Mouse (Mus musculus) frontal cortex, adult (tissue): ENCODE measurements around the gene Gatb.
A peak's percentile ranks its signal among the peaks of the same experiment; 100 is the strongest.
"Not testable (repeated sequence)": the region's sequence is repeated elsewhere in the genome, so short reads cannot be mapped to it uniquely, and the experiment has no call there.

Experiments used
- ATAC-seq: cut with Nextera tagmentation; 2 replicates; pipeline ENCODE4 v1.9.2; 2017; ENCODE audit warnings: mild to moderate bottlenecking, moderate library complexity, mixed read lengths; ENCODE audit not compliant: low TSS enrichment

Gatb gene

DNA sequence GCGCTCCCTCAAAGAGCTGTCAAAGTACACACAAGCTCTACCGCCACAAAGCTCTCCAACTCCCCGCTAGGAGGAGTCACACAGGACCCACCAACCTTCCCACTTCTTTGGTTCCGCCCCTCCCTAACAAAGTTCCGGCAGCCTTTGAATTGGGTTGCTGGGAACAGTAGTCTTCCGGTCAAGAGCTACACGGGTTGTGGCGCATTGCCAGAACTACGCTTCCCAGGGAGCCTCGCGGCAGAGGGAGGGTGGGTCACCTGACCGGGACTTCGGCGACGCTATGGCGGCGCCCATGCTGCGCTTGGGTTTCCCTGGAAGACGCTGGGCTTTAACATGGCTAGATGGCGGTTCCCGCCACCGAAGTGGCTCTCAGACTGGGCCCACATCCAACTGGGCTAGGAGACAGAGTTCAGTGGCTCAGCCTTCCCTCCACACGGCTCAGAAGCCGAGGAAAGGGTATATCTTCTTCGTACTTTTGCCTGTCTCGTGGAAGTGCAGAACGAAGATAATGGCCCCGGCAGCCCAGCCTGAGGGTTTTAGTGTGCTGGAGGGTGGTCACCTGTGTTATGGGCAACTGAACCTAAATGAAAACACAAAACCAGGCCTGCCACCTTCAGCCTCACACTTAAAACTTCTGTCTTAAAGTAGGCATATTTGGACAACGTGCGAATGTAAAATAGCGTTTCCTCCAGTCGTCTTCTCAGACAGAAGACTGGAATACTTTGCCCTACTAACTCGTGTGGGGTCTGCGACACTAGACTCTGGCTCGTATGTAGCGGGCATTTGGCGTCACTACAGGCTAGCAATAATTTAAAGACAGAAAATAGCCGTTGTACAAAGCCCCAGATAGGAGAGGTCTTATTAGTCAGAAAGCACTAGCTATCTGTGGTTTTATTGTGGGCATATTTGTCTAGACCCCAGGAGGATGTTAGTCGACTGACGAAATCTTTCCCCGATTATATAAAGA lies at the start of gene Gatb:
Gatb (plus strand) TSS at position 256 of the 967 bp plus-strand sequence.
- ATAC-seq = peak; percentile 93

- peak; percentile 86 for ATAC-seq
These were observed 43.2 kb upstream of the Gatb start for GRCm38 (mm10) chr3:85530601-85531161.

DNA sequence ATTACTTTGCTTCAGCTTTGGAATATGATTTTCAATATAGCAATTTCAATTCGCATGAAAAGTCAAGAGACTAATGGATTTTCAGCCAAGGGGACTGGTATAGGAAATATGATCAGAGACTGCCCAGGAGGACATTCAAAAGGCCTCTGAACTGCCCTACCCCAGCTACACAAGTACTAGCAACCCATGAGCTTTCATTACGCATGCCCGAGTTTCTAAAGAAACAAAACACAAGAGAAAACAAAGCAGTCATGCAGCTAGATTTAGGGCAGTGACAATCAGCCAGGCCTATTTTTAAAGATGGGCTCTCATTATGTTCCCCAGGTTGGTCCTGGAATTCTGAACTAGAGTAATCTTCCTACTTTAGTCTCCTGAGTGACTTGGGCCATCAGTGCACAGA lies 41.5 kb upstream of the Gatb start:
- ATAC-seq = no peak

- no peak for ATAC-seq
These were observed 38.9 kb upstream of the Gatb start for GRCm38 (mm10) chr3:85535042-85535441.

DNA sequence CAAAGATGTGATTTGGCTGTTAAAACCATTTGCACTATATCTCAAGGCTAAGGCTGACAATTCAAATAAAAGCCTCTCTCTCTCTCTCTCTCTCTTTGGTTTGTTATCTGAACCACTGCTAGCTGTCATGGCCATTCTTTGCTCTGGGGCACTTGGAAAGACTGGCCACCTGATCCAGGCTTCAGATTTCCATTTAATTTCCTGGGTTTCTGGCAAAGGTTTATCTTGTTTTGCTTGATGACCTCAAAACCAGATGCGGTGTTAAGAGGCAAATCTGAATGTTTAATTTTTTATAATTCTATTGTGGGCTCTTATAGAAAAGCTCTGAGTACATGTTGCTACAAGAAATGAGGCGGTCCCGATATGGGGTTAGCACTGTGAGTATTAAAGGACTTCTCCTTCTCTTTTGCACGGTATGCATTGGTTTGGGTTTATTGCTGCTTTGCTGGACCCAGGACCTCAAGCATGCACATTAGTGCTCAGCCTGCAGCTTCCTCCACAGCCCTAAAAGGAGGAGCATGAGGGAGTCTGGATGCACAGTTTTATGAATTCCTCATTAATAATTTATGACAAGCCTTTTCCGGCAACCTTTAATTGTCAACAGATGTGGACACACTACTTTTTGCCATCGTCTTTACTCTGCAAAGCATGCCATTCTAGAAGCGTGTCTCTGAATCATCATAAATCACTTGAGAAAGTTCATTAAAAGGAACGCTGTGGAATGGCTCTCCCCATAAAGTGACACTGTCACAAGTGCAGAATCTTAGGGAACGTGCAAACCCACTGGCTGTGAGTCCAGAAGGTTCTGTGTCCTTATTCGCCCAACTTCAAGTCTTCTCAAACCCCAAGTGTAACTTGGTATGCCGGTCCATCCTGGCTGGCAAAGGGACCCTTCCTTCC lies 38.0 kb upstream of the Gatb start:
- no peak for ATAC-seq

- no peak for ATAC-seq
These were observed 31.2 kb upstream of the Gatb start for GRCm38 (mm10) chr3:85542765-85543164.

DNA sequence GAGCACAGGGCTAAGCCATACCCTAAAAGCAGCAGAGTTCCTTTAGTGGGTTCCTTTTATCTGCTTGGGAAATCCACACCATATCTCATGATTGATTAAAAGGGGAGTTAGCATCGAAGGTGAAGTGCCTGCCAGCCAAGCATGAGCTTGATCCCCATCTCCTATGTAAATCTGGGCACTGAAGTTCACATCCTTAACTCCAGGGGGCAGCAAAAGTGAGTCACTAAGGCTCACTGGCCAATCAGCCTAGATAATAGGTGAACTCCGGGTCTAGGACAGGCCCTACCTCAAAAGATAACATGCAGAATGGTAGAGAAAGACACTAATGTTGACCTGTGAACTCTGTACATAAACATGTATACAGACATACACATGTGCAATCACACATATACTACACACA lies 30.3 kb upstream of the Gatb start:
- no peak for ATAC-seq

DNA sequence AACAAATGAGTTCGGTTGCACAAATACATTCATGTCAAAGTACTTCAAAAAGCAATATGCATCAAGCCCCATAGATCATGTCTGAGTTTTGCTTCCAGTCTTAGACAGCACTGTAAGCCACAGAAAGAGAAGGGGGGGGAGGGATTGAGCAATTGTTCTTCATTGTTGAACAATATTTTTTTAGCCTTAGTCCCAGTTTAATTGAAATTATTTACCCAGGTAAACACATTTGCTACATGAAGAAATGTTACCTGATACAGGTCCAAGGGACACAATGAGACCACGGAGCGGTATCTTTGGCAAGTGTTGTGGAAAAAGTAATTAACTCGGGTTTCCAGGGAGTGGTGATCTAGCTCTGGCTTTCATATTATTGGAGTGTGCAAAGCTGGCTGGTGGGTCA lies 23.6 kb upstream of the Gatb start:
- ATAC-seq = no peak

DNA sequence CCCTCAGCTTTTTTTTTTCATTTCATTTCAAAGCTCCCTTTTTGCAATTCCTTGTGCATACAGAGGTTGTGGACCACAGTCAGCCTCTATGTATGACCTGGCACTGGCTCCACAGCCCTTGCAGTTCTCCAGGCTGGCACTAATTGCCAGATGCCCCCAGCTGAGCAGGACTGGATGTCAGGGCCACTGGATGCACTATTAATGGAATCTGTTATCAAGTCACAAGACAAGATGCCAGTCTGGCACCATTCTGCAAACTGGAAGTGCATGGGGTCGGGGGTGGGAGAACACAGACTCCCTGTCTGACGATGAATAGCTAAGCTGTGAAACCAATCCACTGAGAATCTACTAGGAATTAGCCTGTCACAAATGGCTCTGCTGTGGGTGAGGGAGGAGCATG lies 22.6 kb upstream of the Gatb start:
- ATAC-seq = no peak

DNA sequence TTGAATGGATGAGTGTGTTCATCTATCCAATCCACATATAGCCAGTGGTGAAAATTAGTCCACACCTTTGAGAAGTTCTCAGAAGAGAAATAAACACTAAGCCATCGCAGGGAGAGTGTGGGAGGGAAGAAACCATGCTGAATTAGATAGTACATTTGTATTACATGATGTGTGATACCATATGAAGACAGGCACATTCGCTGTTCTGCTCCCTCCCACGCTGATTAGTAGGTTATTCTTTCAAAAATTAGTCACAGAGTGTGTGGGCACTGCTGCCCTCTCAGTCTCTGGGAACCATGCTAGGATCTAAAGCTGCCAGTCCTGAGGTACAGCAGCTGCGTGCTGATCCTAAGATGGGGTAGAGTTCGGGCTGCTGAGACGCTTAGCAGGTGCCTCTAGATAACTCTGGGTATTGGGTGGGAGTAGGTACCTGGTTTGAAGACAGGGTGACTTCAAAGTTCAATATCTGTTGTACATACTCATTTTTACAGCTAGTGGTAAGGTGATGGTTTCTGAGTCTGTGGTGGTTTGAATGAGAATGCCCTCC lies 20.1 kb upstream of the Gatb start:
- peak; percentile 62 for ATAC-seq

GRCm38 (mm10) chr3:85564603-85565002 lies 9.3 kb upstream of the Gatb start:
- 0 out of 2 replicates have a peak, but pooled peaks have one; percentile 20 for ATAC-seq

GRCm38 (mm10) chr3:85571276-85571675 lies 2.6 kb upstream of the Gatb start:
- ATAC-seq = peak; percentile 50

GRCm38 (mm10) chr3:85572502-85572901 lies 1.4 kb upstream of the Gatb start:
- not testable (repeated sequence) for ATAC-seq

DNA sequence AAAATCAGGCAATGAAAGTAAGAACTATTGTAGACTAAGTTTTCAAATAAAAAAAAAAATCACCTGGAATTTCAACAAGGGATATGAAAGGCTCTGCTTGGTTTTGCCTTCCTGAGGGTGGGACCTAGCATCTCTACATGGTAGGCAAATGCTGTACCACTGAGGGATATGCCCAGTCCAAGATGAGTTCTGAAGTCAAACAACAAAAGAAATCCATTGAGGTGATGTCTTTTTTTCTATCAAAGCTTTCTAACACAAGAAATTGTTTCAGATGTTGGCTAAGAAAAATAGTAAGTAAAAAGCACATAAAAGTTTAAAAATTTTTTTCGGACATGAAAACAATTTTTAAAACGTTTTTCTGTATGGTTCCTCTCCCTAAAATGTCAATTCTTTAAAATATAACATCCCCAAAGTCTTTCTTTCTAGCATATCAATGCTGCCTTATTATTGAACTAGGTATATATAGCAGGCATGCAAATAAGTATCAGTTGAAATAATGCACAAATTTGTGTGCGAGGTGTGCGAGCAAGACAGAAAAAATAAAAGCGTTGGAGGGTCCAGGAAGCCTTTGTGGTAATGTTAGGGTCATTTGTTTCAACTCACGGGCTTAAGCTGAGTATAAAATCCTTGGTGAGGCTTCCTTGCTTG lies 579 bp upstream of the Gatb start:
- no peak for ATAC-seq

DNA sequence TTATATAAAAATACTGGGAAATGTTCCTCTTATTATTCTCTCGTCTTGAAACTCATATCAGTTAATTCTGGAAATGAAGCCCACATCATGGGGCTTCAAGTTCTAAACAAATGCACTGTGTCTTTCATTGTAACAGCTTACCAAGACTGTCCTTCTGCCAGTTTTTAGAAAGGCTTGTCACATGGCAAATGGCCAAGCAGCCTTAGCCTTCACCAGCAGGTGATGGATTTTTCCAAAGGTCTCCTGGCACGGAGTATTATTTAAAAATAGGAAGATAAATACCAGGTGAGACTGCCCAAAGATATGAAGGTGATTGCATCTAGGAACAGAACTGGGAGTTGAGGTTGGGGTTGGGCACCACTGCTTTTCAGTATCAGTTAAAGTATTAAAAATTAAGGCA lies 8.8 kb downstream of the Gatb start:
- no peak for ATAC-seq

- ATAC-seq = peak; percentile 84
These were observed 9.3 kb downstream of the Gatb start for GRCm38 (mm10) chr3:85583194-85583593.

GRCm38 (mm10) chr3:85584966-85585365 lies 11.0 kb downstream of the Gatb start:
- ATAC-seq = no peak

- ATAC-seq = peak; percentile 46
These were observed 14.8 kb downstream of the Gatb start for GRCm38 (mm10) chr3:85588701-85589100.

GRCm38 (mm10) chr3:85590090-85590754 lies 16.3 kb downstream of the Gatb start:
- ATAC-seq = peak; percentile 88

DNA sequence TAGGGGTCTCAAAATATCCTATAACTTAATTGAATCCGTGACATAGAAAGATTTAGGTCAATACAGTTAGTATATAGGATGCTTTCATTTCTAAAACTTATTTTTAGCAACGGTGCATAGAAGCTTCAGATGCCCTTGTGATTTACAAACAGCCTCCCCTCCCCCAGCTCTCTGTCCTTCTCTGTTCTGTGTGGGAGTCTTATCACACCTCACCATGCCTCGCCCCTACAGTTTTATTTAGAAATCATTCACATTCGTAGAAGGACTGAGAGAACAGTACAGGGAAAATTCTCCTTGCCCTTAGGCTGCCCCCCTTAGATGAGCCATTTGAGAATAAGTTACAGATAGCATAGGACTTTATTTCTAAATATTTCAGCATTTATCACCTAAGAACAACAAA lies 18.1 kb downstream of the Gatb start:
- no peak for ATAC-seq
